Mouse (Mus musculus) neural tube, embryonic 14.5 days (tissue): ENCODE results near the gene Atxn10. TPM values are rescaled to one million over a fixed set of nuclear protein-coding genes. Genes with fewer than 3 reads are reported as not detected.
A peak's percentile ranks its signal among the peaks of the same experiment; 100 is the strongest.

ENCODE experiments used
- ATAC-seq: fragments of 200-750 bp; cut with Nextera tagmentation; 2 replicates; pipeline ENCODE4 v1.8.0; 2017; ENCODE audit warnings: low read depth, mild to moderate bottlenecking, moderate TSS enrichment, moderate library complexity
- H3K27ac ChIP-seq: fragments of 300-500 bp; sonication (generic); 2 replicates; pipeline ENCODE4 v1.5.1; 2014; ENCODE audit warnings: low read depth, mild to moderate bottlenecking, control low read depth, low read length, moderate library complexity, mixed read lengths
- H3K27me3 ChIP-seq: fragments of 300-500 bp; sonication (generic); 2 replicates; pipeline ENCODE4 v1.6.1; 2014; ENCODE audit warnings: low read length; ENCODE audit not compliant: control insufficient read depth, insufficient read depth
- H3K36me3 ChIP-seq: fragments of 300-500 bp; sonication (generic); 2 replicates; pipeline ENCODE4 v1.6.1; 2014; ENCODE audit warnings: low read length, mixed read lengths; ENCODE audit not compliant: control insufficient read depth, insufficient read depth
- H3K4me1 ChIP-seq: fragments of 300-500 bp; sonication (generic); 2 replicates; pipeline ENCODE4 v1.6.1; 2014; ENCODE audit warnings: low read length; ENCODE audit not compliant: control insufficient read depth, insufficient read depth
- H3K4me2 ChIP-seq: fragments of 300-500 bp; sonication (generic); 2 replicates; pipeline ENCODE4 v1.6.1; 2014; ENCODE audit warnings: mild to moderate bottlenecking, low read depth, low read length, control low read depth
- H3K4me3 ChIP-seq: fragments of 300-500 bp; sonication (generic); 2 replicates; pipeline ENCODE4 v1.5.1; 2014; ENCODE audit warnings: low read depth, low read length, control low read depth, mixed read lengths
- H3K9ac ChIP-seq: fragments of 300-500 bp; sonication (generic); replicated peaks from 2 replicates; pipeline ENCODE4 v1.6.1; 2014; ENCODE audit warnings: low read depth, mild to moderate bottlenecking, control low read depth, low read length, mixed read lengths
- H3K9me3 ChIP-seq: fragments of 300-500 bp; sonication (generic); 2 replicates; pipeline ENCODE4 v1.6.1; 2016; ENCODE audit warnings: low read length; ENCODE audit not compliant: control insufficient read depth
- WGBS: fragments of 180-500 bp; shearing (Covaris S2); extraction: QIAGEN DNeasy Blood & Tissue Kit; methylation state at CpG from one replicate; pipeline ENCODE4 v1.1.7; 2014; 5-methylcytosine and 5-hydroxymethylcytosine counted together
- polyA plus RNA-seq: library from polyadenylated mRNA; unstranded; fragments of >200 nt; fragmentation: Nextera tagmentation; extraction: Ambion mirVana; gene quantifications from 2 replicates; pipeline ENCODE4 v1.2.1, GENCODE M21; 2014

The Atxn10 gene
- polyA plus RNA-seq, 1 experiment from 2014 or later: 572 TPM

GRCm38 (mm10) chr15:85366938-85367337, 30.9 kb downstream of the Atxn10 start:
- H3K9ac ChIP-seq: no peak overlapping the region
- H3K27ac ChIP-seq: no peak overlapping the region
- no peaks in the 10 kb centered on the region for H3K27me3 ChIP-seq
- H3K4me2 ChIP-seq: no peak overlapping the region
- H3K36me3 ChIP-seq: peaks cover 23% of the 10 kb centered on the region
- 0 out of 2 replicates have a peak, but pooled peaks cover 2% of the 10 kb centered on the region for H3K4me1 ChIP-seq
- H3K9me3 ChIP-seq: no peaks in the 10 kb centered on the region
- WGBS: 72% methylated on average over 5 of the region's 5 CpGs
- no peak for ATAC-seq
- no peak overlapping the region for H3K4me3 ChIP-seq

- Histone ChIP-seq H3K9ac (no peak overlapping the region), H3K4me3 (no peak overlapping the region), H3K27me3 (no peaks in the 10 kb centered on the region), H3K9me3 (no peaks in the 10 kb centered on the region), H3K4me1 (no peaks in the 10 kb centered on the region), H3K4me2 (no peak overlapping the region), H3K27ac (no peak overlapping the region), H3K36me3 (peaks cover 12% of the 10 kb centered on the region)
- no peak for ATAC-seq
- WGBS: 70% methylated on average over 3 of the region's 3 CpGs
Observed at GRCm38 (mm10) chr15:85369765-85370164, 33.7 kb downstream of the Atxn10 start.

GRCm38 (mm10) chr15:85373125-85373524, 37.1 kb downstream of the Atxn10 start:
- Histone ChIP-seq H3K27ac (no peak overlapping the region), H3K9me3 (no peaks in the 10 kb centered on the region), H3K36me3 (peaks cover 16% of the 10 kb centered on the region), H3K9ac (no peak overlapping the region), H3K4me2 (no peak overlapping the region), H3K4me3 (no peak overlapping the region), H3K4me1 (no peaks in the 10 kb centered on the region), H3K27me3 (no peaks in the 10 kb centered on the region)
- no peak for ATAC-seq

GRCm38 (mm10) chr15:85383477-85383876, 47.4 kb downstream of the Atxn10 start:
- WGBS: 88% methylated on average over 9 of the region's 9 CpGs
- Histone ChIP-seq H3K4me2 (no peak overlapping the region), H3K9me3 (no peaks in the 10 kb centered on the region), H3K27ac (no peak overlapping the region), H3K9ac (no peak overlapping the region), H3K27me3 (no peaks in the 10 kb centered on the region), H3K4me3 (no peak overlapping the region), H3K36me3 (peaks cover 8% of the 10 kb centered on the region; the same call in 1 of the 2 replicates), H3K4me1 (no peaks in the 10 kb centered on the region)
- ATAC-seq: no peak

- H3K9me3 ChIP-seq: no peaks in the 10 kb centered on the region
- no peak overlapping the region for H3K27ac ChIP-seq
- 78% methylated on average over 3 of the region's 3 CpGs for WGBS
- H3K36me3 ChIP-seq: peaks cover 19% of the 10 kb centered on the region; the same call in 1 of the 2 replicates
- ATAC-seq: no peak
- no peaks in the 10 kb centered on the region for H3K27me3 ChIP-seq
- no peak overlapping the region for H3K4me3 ChIP-seq
- H3K9ac ChIP-seq: no peak overlapping the region
- H3K4me1 ChIP-seq: no peaks in the 10 kb centered on the region
- H3K4me2 ChIP-seq: no peak overlapping the region
Observed at GRCm38 (mm10) chr15:85388696-85389095, 52.7 kb downstream of the Atxn10 start.

GRCm38 (mm10) chr15:85389915-85390314, 53.9 kb downstream of the Atxn10 start:
- no peak for ATAC-seq
- H3K9ac ChIP-seq: no peak overlapping the region
- H3K27me3 ChIP-seq: no peaks in the 10 kb centered on the region
- H3K4me1 ChIP-seq: no peaks in the 10 kb centered on the region
- H3K9me3 ChIP-seq: no peaks in the 10 kb centered on the region
- WGBS: 89% methylated on average over 4 of the region's 4 CpGs
- no peak overlapping the region for H3K27ac ChIP-seq
- peaks cover 14% of the 10 kb centered on the region; the same call in 1 of the 2 replicates for H3K36me3 ChIP-seq
- no peak overlapping the region for H3K4me3 ChIP-seq
- no peak overlapping the region for H3K4me2 ChIP-seq

GRCm38 (mm10) chr15:85395360-85395759, 59.3 kb downstream of the Atxn10 start:
- Histone ChIP-seq H3K4me3 (no peak overlapping the region), H3K9ac (no peak overlapping the region), H3K4me1 (peaks cover 6% of the 10 kb centered on the region), H3K27me3 (no peaks in the 10 kb centered on the region), H3K4me2 (no peak overlapping the region), H3K9me3 (no peaks in the 10 kb centered on the region), H3K36me3 (peaks cover 14% of the 10 kb centered on the region; the same call in 1 of the 2 replicates), H3K27ac (no peak overlapping the region)
- ATAC-seq: no peak
- WGBS: 93% methylated on average over 9 of the region's 9 CpGs

- ATAC-seq: no peak
- H3K4me3 ChIP-seq: no peak overlapping the region
- no peak overlapping the region for H3K4me2 ChIP-seq
- peaks cover 4% of the 10 kb centered on the region; the same call in 1 of the 2 replicates for H3K36me3 ChIP-seq
- H3K4me1 ChIP-seq: peaks cover 10% of the 10 kb centered on the region
- peak overlapping the region; percentile 48; the same call in 1 of the 2 replicates for H3K27ac ChIP-seq
- H3K9ac ChIP-seq: no peak overlapping the region
- no peaks in the 10 kb centered on the region for H3K27me3 ChIP-seq
- no peaks in the 10 kb centered on the region for H3K9me3 ChIP-seq
- 49% methylated on average over 7 of the region's 7 CpGs for WGBS
Observed at GRCm38 (mm10) chr15:85401926-85402325, 65.9 kb downstream of the Atxn10 start.

GRCm38 (mm10) chr15:85403256-85403731, 67.2 kb downstream of the Atxn10 start:
- WGBS: 44% methylated on average over 4 of the region's 4 CpGs
- no peaks in the 10 kb centered on the region for H3K9me3 ChIP-seq
- no peaks in the 10 kb centered on the region for H3K27me3 ChIP-seq
- H3K4me2 ChIP-seq: no peak overlapping the region
- peak overlapping the region; percentile 74 for H3K27ac ChIP-seq
- H3K4me1 ChIP-seq: peaks cover 10% of the 10 kb centered on the region
- H3K36me3 ChIP-seq: peaks cover 4% of the 10 kb centered on the region; the same call in 1 of the 2 replicates
- no peak overlapping the region for H3K4me3 ChIP-seq
- peak; percentile 92 for ATAC-seq
- no peak overlapping the region for H3K9ac ChIP-seq
